Mouse (Mus musculus): Measurements from ENCODE around the gene Pikfyve.

- TF ChIP-seq POLR2A (IDR thresholded peaks at IDR 0.05; ENCODE audit: borderline replicate concordance, extremely low read depth, insufficient read depth, insufficient read length, poor library complexity, severe bottlenecking), result no peak
- TF ChIP-seq CTCF (IDR thresholded peaks at IDR 0.05; ENCODE audit: borderline replicate concordance, extremely low read depth, insufficient read depth, insufficient read length), result no peak
Measured at GRCm38 (mm10) chr1:65280461-65280860, 94.0 kb downstream of the Pikfyve start.
